Mouse (Mus musculus): Measurements from ENCODE around the gene Vgll1.

Gene Vgll1

GRCm38 (mm10) chrX:57087806-57088205 is at the start of gene Vgll1:
TSS of gene Vgll1 (plus strand) at chrX:57088106.
- DNase-seq (ENCODE audit: low spot score in 2 of 2): no peak

GRCm38 (mm10) chrX:57042774-57043173 is 45.1 kb upstream of the Vgll1 start, which contains the start of gene Brs3:
TSS of gene Brs3 (plus strand) at chrX:57043074.
- no peak for DNase-seq (ENCODE audit: low spot score in 2 of 2)

DNA sequence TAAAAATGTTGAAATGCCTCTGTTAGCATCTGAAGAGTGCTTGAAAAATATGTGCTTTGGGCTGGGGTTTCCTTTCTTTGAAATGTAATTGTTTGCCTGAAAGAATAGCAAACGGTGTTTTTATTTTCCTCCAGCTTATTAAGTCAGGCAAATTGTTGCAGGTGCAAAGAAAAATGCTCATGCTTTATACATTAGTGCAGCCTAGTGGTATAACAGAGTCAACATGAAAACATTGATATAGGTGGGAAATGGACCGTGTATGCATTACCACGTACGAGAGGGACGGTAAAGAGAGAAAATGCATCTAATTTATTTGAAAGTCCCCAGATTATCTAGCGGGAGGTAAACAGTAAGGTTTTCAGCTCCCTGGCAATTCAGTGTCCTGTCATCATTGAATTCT is 44.0 kb upstream of the Vgll1 start:
- DNase-seq (ENCODE audit: low spot score in 2 of 2): no peak

- DNase-seq (ENCODE audit: low spot score in 2 of 2): no peak
Observed at GRCm38 (mm10) chrX:57052848-57053173, 35.1 kb upstream of the Vgll1 start.

GRCm38 (mm10) chrX:57053174-57053992 is 34.5 kb upstream of the Vgll1 start, which contains the start of gene Htatsf1:
TSS of gene Htatsf1 (plus strand) at chrX:57053583.
- peak; percentile 66 to 71 for DNase-seq (ENCODE audit: low spot score in 2 of 2)

- DNase-seq (ENCODE audit: low spot score in 2 of 2): no peak
Observed at GRCm38 (mm10) chrX:57053993-57054385, 33.9 kb upstream of the Vgll1 start.

DNA sequence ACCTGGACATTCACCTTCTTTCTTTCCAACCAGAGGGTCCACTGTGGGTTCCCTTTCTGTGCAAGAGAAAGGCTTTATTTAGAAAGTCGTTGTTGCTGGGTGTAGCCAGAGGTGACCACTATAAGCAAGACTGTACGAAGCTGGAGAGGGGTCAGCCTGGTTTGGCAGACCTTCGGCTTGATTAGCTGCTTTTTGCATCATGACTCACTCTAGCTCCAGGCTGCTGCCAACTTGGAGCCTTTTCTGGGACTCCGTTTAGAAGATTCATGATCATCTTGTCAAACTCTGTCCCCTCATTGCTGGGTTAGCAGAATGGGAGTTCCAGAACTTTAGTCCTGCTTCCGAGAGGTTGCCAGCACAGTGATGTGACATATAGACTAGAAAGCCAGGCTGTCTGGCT is 6.4 kb upstream of the Vgll1 start:
- DNase-seq (ENCODE audit: low spot score in 2 of 2): no peak

- no peak for DNase-seq (ENCODE audit: low spot score in 2 of 2)
Observed at GRCm38 (mm10) chrX:57103415-57103814, 15.5 kb downstream of the Vgll1 start.

DNA sequence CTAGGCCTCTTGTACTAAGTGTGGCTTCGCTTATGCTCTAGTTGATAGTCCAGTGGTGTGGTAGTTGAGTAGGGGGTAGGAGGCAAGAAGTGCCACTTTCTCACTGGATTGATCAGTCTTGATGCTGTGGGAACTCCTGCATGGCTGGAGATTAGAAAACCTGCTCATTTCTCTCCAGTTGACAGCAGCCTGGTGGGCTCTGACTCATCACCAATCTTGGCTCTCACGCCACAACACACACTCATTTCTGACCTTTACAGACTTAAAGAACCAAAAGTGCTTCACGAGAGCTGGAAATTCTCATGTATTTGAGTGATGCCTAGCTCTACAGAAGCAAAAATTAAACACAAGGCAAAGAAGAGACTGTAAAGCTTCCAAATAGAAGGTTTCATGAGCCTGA is 19.1 kb downstream of the Vgll1 start:
- no peak for DNase-seq (ENCODE audit: low spot score in 2 of 2)

DNA sequence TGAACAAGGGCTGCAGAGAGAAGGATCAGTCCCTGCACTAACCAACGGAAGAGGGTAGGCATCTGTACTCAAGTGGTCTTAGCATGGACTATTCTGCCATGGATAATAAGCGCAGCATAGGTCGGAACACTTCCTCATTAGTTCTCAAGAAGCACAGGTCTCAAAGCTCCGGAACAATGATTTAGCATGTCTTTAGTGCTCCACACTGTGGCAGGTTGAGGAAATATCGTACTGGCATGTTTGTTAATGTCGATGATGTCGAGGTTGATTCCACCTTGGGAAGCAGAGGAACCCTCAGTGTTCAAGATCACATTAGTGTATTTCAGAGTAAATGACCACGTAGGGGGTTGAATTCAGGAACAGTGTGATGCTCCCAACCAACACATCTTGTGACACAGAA is 30.2 kb downstream of the Vgll1 start:
- DNase-seq (ENCODE audit: low spot score in 2 of 2): no peak

DNA sequence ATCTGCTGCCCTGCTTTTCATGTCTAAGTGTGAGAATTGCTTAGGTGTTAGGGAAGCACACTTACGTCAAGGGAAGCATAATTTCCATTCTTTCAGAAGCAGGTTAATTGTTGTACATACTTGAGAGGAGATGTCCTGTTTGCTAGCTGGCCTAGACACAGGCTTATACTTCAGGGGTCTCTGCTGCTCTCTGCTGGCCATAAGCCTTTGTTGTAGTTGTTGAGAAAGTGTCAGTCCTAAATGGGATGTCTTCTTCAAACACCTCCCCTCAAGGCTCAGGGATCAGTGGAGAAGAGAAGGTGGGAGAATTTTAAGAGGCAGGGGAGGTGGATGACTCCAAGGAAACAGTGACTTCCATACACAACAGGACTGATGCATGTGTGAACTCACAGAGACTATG is 32.9 kb downstream of the Vgll1 start:
- no peak for DNase-seq (ENCODE audit: low spot score in 2 of 2)

DNA sequence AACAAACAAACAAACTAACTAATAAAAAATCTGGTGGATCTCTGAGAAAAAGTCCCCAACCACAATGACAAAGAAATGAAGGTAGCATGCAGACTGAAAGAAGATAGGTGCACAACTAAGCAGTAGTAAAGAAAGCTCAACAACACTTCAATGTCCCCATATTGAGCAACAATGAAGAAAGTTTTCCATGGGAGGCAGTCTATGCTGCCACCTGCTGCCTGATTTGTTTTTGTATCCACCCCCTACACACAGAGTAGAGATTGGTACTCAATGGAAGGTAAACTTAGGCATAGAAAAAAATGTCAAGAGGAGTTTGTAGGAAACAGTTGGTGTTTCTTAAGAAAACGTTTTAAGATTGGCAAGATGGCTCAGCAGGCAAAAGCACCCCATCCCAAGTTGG is 42.7 kb downstream of the Vgll1 start:
- DNase-seq (ENCODE audit: low spot score in 2 of 2): no peak

- no peak for DNase-seq (ENCODE audit: low spot score in 2 of 2)
Observed at GRCm38 (mm10) chrX:57137627-57138026, 49.7 kb downstream of the Vgll1 start.

DNA sequence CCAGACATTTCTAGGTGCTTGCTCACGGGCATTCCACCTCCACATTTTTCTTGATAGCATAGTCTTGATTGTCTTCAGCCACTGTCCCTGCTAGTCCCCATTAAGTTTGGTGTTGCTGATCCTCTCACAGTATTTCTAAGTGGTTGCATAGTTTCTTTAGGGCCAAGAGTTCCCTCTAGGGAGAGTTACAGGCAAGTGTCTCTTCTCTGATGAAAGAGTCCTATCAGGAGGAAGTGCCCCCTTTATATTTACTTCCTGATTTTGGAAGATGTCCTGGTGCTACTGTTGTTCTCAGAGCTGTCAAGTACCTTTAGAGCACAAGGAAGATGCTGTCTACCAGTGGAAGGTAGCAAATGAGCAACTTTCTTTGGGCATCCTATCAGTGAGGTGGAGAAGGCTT is 65.6 kb downstream of the Vgll1 start:
- DNase-seq (ENCODE audit: low spot score in 2 of 2): no peak
